Mouse (Mus musculus): ENCODE results near the gene Atp2a2. TPM values are rescaled to one million over a fixed set of nuclear protein-coding genes. Genes with fewer than 3 reads are reported as not detected.

Atp2a2 gene
- polyA plus RNA-seq, 2 experiments = 39.7 to 96.7 TPM

DNA sequence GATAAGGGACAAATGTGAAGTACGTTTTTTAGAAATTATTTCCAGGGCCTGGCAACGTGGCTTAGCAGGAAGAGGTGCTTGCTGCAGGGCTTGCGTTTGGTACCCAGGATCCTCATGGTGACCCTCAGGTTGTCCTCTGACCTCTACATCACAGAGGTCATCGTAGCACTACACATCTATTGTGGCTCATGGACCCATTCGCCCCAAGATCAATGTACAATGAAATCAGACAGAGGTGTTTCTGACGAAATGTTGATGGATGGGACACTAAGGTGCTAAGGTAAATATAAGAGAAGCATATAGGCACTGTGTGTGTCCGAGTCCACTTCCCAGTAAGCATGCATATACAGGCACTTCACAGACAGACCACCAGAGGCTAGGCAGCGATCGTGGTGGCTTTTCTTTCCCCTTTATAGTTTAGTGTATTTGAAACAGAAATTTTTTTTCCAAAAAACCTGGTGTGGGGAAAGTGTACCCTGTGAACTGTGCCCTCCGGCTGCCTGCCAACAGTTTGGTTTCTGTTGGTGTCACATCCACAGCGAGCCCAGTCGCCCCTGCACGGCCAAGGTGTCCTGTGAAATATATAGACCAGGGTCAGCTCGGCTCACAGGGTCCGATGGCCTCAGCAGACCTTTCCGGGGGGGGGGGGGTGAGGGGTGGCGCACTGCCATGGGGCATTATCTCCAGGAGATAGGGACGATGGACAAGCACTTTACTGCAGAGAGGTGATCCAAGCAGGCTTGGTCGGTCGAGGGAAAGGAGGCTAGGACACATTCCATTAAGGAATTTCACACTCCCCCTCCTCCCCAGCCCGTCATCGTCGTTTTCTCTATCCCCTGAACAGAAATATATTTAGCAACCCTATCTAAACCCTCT is 18.5 kb upstream of the Atp2a2 start:
- no peak for DNase-seq (ENCODE audit: low spot score)
- 60% methylated on average over 23 of the region's 23 CpGs for WGBS
- Histone ChIP-seq H3K9me3 (ENCODE audit: control insufficient read depth, low read length) (no peaks in the 10 kb centered on the region), H3K36me3 (ENCODE audit: control insufficient read depth, insufficient read depth, low read length) (no peaks in the 10 kb centered on the region), H3K4me1 (ENCODE audit: control insufficient read depth, insufficient read depth, low read length) (peaks cover 4% of the 10 kb centered on the region), H3K4me3 (replicated peaks; ENCODE audit: low read length) (no peak overlapping the region), H3K9ac (ENCODE audit: low read depth, low read length, severe bottlenecking) (no peak overlapping the region), H3K27ac (replicated peaks; ENCODE audit: low read depth, low read length) (no peak overlapping the region), H3K27me3 (ENCODE audit: control insufficient read depth, insufficient read depth, low read length) (no peaks in the 10 kb centered on the region), H3K4me2 (replicated peaks; ENCODE audit: low read depth, low read length, severe bottlenecking) (no peak overlapping the region)
- TF ChIP-seq POLR2A (IDR thresholded peaks at IDR 0.05; ENCODE audit: borderline replicate concordance, extremely low read depth, insufficient read depth, insufficient read length) = no peak
- ATAC-seq (ENCODE audit: low FRiP score, low read depth) = no peak

DNA sequence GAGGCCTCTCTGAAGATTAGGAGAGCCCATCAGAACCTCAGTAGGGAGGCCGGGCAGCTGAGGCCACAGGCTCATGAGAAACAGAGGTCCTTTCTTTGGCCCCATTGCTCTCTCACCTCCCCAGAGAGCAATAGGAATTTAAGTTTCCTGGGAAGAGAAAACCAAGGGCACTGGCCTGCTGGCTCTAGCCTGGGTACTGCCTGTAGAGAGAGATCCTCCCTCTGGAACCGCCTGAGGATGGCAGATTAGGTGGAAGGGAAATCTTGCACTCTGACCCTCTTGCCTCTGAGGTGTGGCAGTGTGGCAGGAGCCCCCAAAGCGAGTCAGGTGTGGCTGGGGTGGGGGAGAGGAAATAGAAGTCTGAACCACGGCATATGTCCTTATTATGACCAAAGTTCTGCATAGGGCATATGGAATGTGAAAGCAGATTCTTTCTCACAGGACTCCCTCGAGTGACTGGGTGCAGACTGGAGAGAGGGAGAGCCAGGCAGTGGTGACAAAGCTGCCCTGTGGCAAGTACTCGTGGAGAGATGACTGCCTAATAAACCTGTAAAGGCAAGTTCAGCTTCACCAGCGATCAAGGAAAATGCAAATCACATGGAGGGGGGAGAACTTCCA is 17.1 kb upstream of the Atp2a2 start:
- no peaks in the 10 kb centered on the region for H3K27me3 ChIP-seq (ENCODE audit: control insufficient read depth, insufficient read depth, low read length)
- H3K4me3 ChIP-seq (replicated peaks; ENCODE audit: low read length) = no peak overlapping the region
- no peak for ATAC-seq (ENCODE audit: low FRiP score, low read depth)
- peaks cover 8% of the 10 kb centered on the region for H3K4me1 ChIP-seq (ENCODE audit: control insufficient read depth, insufficient read depth, low read length)
- no peak for TF ChIP-seq POLR2A (IDR thresholded peaks at IDR 0.05; ENCODE audit: borderline replicate concordance, extremely low read depth, insufficient read depth, insufficient read length)
- H3K27ac ChIP-seq (replicated peaks; ENCODE audit: low read depth, low read length) = no peak overlapping the region
- 31% methylated on average over 7 of the region's 7 CpGs for WGBS
- H3K4me2 ChIP-seq (replicated peaks; ENCODE audit: low read depth, low read length, severe bottlenecking) = no peak overlapping the region
- H3K9ac ChIP-seq (ENCODE audit: low read depth, low read length, severe bottlenecking) = no peak overlapping the region
- no peaks in the 10 kb centered on the region for H3K36me3 ChIP-seq (ENCODE audit: control insufficient read depth, insufficient read depth, low read length)
- no peak for DNase-seq (ENCODE audit: low spot score)
- H3K9me3 ChIP-seq (ENCODE audit: control insufficient read depth, low read length) = no peaks in the 10 kb centered on the region

DNA sequence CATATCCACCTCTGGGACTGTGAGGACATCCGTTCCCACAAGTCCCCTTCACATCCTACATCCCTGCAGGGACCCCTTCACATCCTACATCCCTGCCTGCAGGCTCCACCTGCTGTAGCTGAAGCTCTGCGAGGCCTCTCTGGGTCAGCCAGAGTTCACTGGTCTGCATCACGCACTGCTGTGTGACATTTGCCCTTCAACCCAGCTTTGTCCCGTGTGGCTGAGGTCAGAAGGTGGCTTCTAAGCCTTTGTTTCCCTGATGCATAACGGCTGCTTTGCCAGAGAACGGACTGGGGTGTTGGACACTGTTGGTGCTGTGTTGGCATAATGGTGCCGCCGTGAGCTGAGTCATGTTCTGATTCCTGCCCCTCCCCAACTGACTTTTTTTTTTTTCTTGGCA is 16.2 kb upstream of the Atp2a2 start:
- Histone ChIP-seq H3K36me3 (ENCODE audit: control insufficient read depth, insufficient read depth, low read length) (no peaks in the 10 kb centered on the region), H3K27ac (replicated peaks; ENCODE audit: low read depth, low read length) (no peak overlapping the region), H3K4me3 (replicated peaks; ENCODE audit: low read length) (no peak overlapping the region), H3K9ac (ENCODE audit: low read depth, low read length, severe bottlenecking) (no peak overlapping the region), H3K27me3 (ENCODE audit: control insufficient read depth, insufficient read depth, low read length) (no peaks in the 10 kb centered on the region), H3K4me2 (replicated peaks; ENCODE audit: low read depth, low read length, severe bottlenecking) (no peak overlapping the region), H3K4me1 (ENCODE audit: control insufficient read depth, insufficient read depth, low read length) (peaks cover 15% of the 10 kb centered on the region), H3K9me3 (ENCODE audit: control insufficient read depth, low read length) (no peaks in the 10 kb centered on the region)
- no peak for DNase-seq (ENCODE audit: low spot score)
- no peak for ATAC-seq (ENCODE audit: low FRiP score, low read depth)
- TF ChIP-seq POLR2A (IDR thresholded peaks at IDR 0.05; ENCODE audit: borderline replicate concordance, extremely low read depth, insufficient read depth, insufficient read length) = no peak
- 41% methylated on average over 8 of the region's 8 CpGs for WGBS

DNA sequence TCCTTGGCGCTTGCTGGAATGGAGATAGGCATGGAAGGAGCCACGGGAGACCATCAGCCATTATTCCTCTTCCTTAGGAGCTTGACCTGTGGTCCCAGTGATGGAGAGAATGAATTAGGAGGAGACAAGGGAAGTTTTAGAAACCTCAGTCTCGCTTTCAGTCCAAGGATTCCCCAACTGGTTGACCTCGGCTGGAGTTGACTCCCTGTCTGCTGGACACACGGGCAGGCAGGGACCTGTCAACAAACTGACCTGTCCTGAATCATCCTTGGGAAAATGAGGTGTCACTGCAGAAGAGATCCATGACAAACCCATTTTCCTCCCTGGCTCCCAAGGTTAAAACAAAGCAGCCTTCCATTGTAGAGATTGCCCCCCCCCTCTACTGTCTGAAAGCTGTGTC is 14.9 kb upstream of the Atp2a2 start:
- no peak overlapping the region for H3K9ac ChIP-seq (ENCODE audit: low read depth, low read length, severe bottlenecking)
- WGBS = 74% methylated on average over 5 of the region's 5 CpGs
- H3K4me2 ChIP-seq (replicated peaks; ENCODE audit: low read depth, low read length, severe bottlenecking) = no peak overlapping the region
- no peak for ATAC-seq (ENCODE audit: low FRiP score, low read depth)
- H3K36me3 ChIP-seq (ENCODE audit: control insufficient read depth, insufficient read depth, low read length) = no peaks in the 10 kb centered on the region
- H3K27ac ChIP-seq (replicated peaks; ENCODE audit: low read depth, low read length) = no peak overlapping the region
- no peaks in the 10 kb centered on the region for H3K9me3 ChIP-seq (ENCODE audit: control insufficient read depth, low read length)
- H3K4me1 ChIP-seq (ENCODE audit: control insufficient read depth, insufficient read depth, low read length) = peaks cover 16% of the 10 kb centered on the region
- no peak overlapping the region for H3K4me3 ChIP-seq (replicated peaks; ENCODE audit: low read length)
- TF ChIP-seq POLR2A (IDR thresholded peaks at IDR 0.05; ENCODE audit: borderline replicate concordance, extremely low read depth, insufficient read depth, insufficient read length) = no peak
- no peaks in the 10 kb centered on the region for H3K27me3 ChIP-seq (ENCODE audit: control insufficient read depth, insufficient read depth, low read length)
- no peak for DNase-seq (ENCODE audit: low spot score)

DNA sequence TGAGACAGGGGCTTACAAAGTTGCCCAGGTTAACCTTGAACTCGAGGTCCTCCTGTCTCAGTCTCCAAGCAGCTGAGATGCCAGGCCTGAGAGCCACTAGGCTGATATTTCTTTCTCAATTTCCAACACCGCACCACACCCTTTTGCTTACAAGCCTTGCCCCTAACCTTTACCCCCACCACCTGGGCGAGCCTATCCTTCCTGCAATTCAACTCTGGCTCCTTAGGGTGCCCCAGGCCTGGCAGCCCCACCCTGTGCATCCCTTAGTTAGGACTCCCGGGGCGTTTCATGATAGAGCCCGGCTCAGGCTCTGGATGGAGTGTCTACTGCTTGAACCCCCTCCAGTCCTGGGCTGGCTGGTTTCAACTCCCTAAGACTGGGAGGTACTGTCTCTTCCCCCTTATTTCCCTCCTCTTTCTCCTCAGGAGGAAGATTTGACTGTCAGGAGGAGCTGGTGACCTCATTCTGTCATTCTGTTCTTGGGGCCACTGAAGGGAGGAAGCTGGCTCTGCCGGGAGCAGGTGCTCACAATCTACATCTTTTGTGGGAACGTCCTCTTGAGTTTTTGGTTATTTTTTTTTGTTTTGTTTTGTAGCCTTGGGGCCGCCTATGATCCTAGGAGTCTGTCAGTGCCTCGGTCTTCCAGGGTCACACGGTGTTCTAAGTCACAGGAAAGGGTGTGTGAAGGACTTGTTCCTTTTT is 14.2 kb upstream of the Atp2a2 start:
- H3K27me3 ChIP-seq (ENCODE audit: control insufficient read depth, insufficient read depth, low read length) = no peaks in the 10 kb centered on the region
- no peak overlapping the region for H3K27ac ChIP-seq (replicated peaks; ENCODE audit: low read depth, low read length)
- H3K4me2 ChIP-seq (replicated peaks; ENCODE audit: low read depth, low read length, severe bottlenecking) = no peak overlapping the region
- no peak for TF ChIP-seq POLR2A (IDR thresholded peaks at IDR 0.05; ENCODE audit: borderline replicate concordance, extremely low read depth, insufficient read depth, insufficient read length)
- no peaks in the 10 kb centered on the region for H3K9me3 ChIP-seq (ENCODE audit: control insufficient read depth, low read length)
- H3K4me1 ChIP-seq (ENCODE audit: control insufficient read depth, insufficient read depth, low read length) = peaks cover 23% of the 10 kb centered on the region
- 80% methylated on average over 11 of the region's 11 CpGs for WGBS
- ATAC-seq (ENCODE audit: low FRiP score, low read depth) (no peak), DNase-seq (ENCODE audit: low spot score) (no peak)
- H3K9ac ChIP-seq (ENCODE audit: low read depth, low read length, severe bottlenecking) = no peak overlapping the region
- no peaks in the 10 kb centered on the region for H3K36me3 ChIP-seq (ENCODE audit: control insufficient read depth, insufficient read depth, low read length)
- no peak overlapping the region for H3K4me3 ChIP-seq (replicated peaks; ENCODE audit: low read length)

Measured in limb, embryonic 14.5 days (tissue).